In genomic region chr11:44316061-44316460, GRCm38 (mm10) we compare ENCODE assay signal across 24 mouse cellular contexts.
"Had no signal": no experiment of that assay in that cellular context is flagged by ENCODE, and none has a peak within 500 bp of the region (broad histone marks: within the 10 kb centered on the region; RNA-seq: fewer than 3 reads in every experiment).

No protein-coding gene starts in this region.

- DNase-seq: liver, postnatal 0 days; lung, adult 2 months; lung, postnatal 14 days; lung, postnatal 36 days; midbrain, embryonic 14.5 days; right cerebral cortex, adult 18-20 months; right cerebral cortex, postnatal 25 days; right cerebral cortex, postnatal 4 days; spleen, adult 18-20 months; thymus, adult 2 months; thymus, postnatal 25 days; thymus, postnatal 4 days had no signal

- H3K4me3 ChIP-seq: liver, embryonic 15.5 days; lung, embryonic 15.5 days; megakaryocyte, embryonic 14.5 days; midbrain, embryonic 12.5 days; myocyte; neural tube, embryonic 13.5 days; neural tube, embryonic 15.5 days; stomach, embryonic 15.5 days had no signal

- H3K27me3 ChIP-seq: liver, embryonic 15.5 days; lung, embryonic 15.5 days; midbrain, embryonic 12.5 days; neural tube, embryonic 13.5 days; neural tube, embryonic 15.5 days; stomach, embryonic 15.5 days had no signal

- H3K9me3 ChIP-seq: liver, embryonic 15.5 days; lung, embryonic 15.5 days; midbrain, embryonic 12.5 days; neural tube, embryonic 13.5 days; neural tube, embryonic 15.5 days; stomach, embryonic 15.5 days had no signal

- H3K27ac ChIP-seq: liver, embryonic 15.5 days; lung, embryonic 15.5 days; macrophage; midbrain, embryonic 12.5 days; neural tube, embryonic 13.5 days; neural tube, embryonic 15.5 days; stomach, embryonic 15.5 days; stomach, postnatal 0 days had no signal

- H3K4me1 ChIP-seq: liver, embryonic 15.5 days; lung, embryonic 15.5 days; megakaryocyte, embryonic 14.5 days; midbrain, embryonic 12.5 days; neural tube, embryonic 13.5 days; neural tube, embryonic 15.5 days; stomach, embryonic 15.5 days had no signal

- ATAC-seq: liver, postnatal 0 days; lung, postnatal 0 days; midbrain, embryonic 16.5 days had no signal

- H3K4me2 ChIP-seq: liver, embryonic 15.5 days; lung, embryonic 15.5 days; midbrain, embryonic 12.5 days; neural tube, embryonic 13.5 days; neural tube, embryonic 15.5 days; stomach, embryonic 15.5 days had no signal

- H3K36me3 ChIP-seq: liver, embryonic 15.5 days; lung, embryonic 15.5 days; midbrain, embryonic 12.5 days; neural tube, embryonic 13.5 days; neural tube, embryonic 15.5 days; stomach, embryonic 15.5 days had no signal

- H3K9ac ChIP-seq: liver, embryonic 15.5 days; liver, postnatal 0 days; lung, embryonic 15.5 days; midbrain, embryonic 12.5 days; neural tube, embryonic 13.5 days; neural tube, embryonic 15.5 days; stomach, embryonic 15.5 days had no signal
